Mouse (Mus musculus): ENCODE results near the gene Zfp617.

GRCm38 (mm10) chr8:71981456-71981855 lies 73.0 kb downstream of the Zfp617 start:
- TF ChIP-seq CTCF (IDR thresholded peaks at IDR 0.05; ENCODE audit: insufficient read depth, low read length) (no peak), POLR2A (IDR thresholded peaks at IDR 0.05; ENCODE audit: borderline replicate concordance, extremely low read depth, low read depth, low read length) (no peak)

Measured in lung, adult 2 months (tissue).